8 mouse cellular contexts compared by ENCODE assay signal in genomic region chr19:29520996-29521560, GRCm38 (mm10). TPM values are rescaled to one million over a fixed set of nuclear protein-coding genes. Genes with fewer than 3 reads are reported as not detected.
DNase-seq lines count a peak whose midpoint lies in the region; ATAC-seq and TF ChIP-seq lines count a peak whose summit lies in the region.

No protein-coding gene starts in this region.

- H3K4me1 ChIP-seq in ES-Bruce4 (ENCODE audit: control insufficient read depth, insufficient read depth, low read length), result peaks cover 2% of the 10 kb centered on the region
- H3K4me1 ChIP-seq in liver, embryonic 15.5 days (replicated peaks), result peaks cover 37% of the 10 kb centered on the region

- TF ChIP-seq POLR2A in ES-Bruce4 (IDR thresholded peaks at IDR 0.05; ENCODE audit: insufficient read depth, low read length), result no peak

- 0 out of 2 replicates have a peak, but pooled peaks cover 6% of the 10 kb centered on the region for H3K36me3 ChIP-seq in ES-Bruce4 (ENCODE audit: control insufficient read depth, insufficient read depth, low read length, poor library complexity, severe bottlenecking)
- H3K36me3 ChIP-seq in liver, embryonic 15.5 days (replicated peaks), result no peaks in the 10 kb centered on the region; the same call in 1 of the 2 replicates

- H3K4me3 ChIP-seq in ES-Bruce4 (ENCODE audit: low read depth, low read length), result peak overlapping the region; percentile 33; the same call in 1 of the 2 replicates
- peak overlapping the region; percentile 96 for H3K4me3 ChIP-seq in liver, embryonic 15.5 days (replicated peaks)

- 39% methylated on average over 10 of the region's 10 CpGs for WGBS in liver, embryonic 15.5 days (ENCODE audit: insufficient replicate concordance)

- ATAC-seq in granulocyte monocyte progenitor cell, adult 5-6 weeks (replicated peaks; ENCODE audit: poor library complexity, severe bottlenecking), result peak; percentile 47
- ATAC-seq in liver, embryonic 15.5 days (ENCODE audit: insufficient read depth), result no peak

- TF ChIP-seq CTCF in ES-Bruce4 (IDR thresholded peaks at IDR 0.05; ENCODE audit: low read depth, low read length), result no peak

- peak; percentile 83 for DNase-seq in heart, adult 11 months
- DNase-seq in heart, adult 18-20 months, result no peak
- no peak for DNase-seq in layer of hippocampus, adult 9-11 months
- no peak for DNase-seq in gastrocnemius, adult 8-10 months (ENCODE audit: low spot score in 2 of 2)
- no peak for DNase-seq in urinary bladder, postnatal 36 days (ENCODE audit: low spot score in 2 of 2)

- no peak for TF ChIP-seq EP300 in ES-Bruce4 (IDR thresholded peaks at IDR 0.05; ENCODE audit: insufficient read depth, low read depth, low read length)

- no peaks in the 10 kb centered on the region for H3K27me3 ChIP-seq in ES-Bruce4 (ENCODE audit: control insufficient read depth, insufficient read depth, low read length, poor library complexity, severe bottlenecking)
- H3K27me3 ChIP-seq in liver, embryonic 15.5 days, result no peaks in the 10 kb centered on the region

- H3K9ac ChIP-seq in ES-Bruce4 (ENCODE audit: low read depth, poor library complexity, severe bottlenecking), result peak overlapping the region; percentile 95
- H3K9ac ChIP-seq in liver, embryonic 15.5 days, result peak overlapping the region; percentile 94; the same call in 1 of the 2 replicates

- H3K27ac ChIP-seq in ES-Bruce4 (ENCODE audit: insufficient read depth, low read length), result peak overlapping the region; percentile 71
- peak overlapping the region; percentile 91; the same call in 1 of the 2 replicates for H3K27ac ChIP-seq in liver, embryonic 15.5 days (replicated peaks)

- no peaks in the 10 kb centered on the region for H3K9me3 ChIP-seq in ES-Bruce4 (replicated peaks; ENCODE audit: control insufficient read depth, insufficient read depth, low read length, poor library complexity, severe bottlenecking)
- no peaks in the 10 kb centered on the region for H3K9me3 ChIP-seq in liver, embryonic 15.5 days (replicated peaks)

- peak overlapping the region; percentile 94 for H3K4me2 ChIP-seq in liver, embryonic 15.5 days

RNA-seq across cellular contexts. Expression of gene Ric1, which starts 1.0 kb away (rescaled TPM):
- 10 to 100 TPM; 17.5 to 17.9 TPM for total RNA-seq in heart, adult 18-20 months (2021)
- polyA plus RNA-seq in ES-Bruce4 (2011; ENCODE audit: insufficient read depth, insufficient read length, low read depth, missing spikeins), result 49.7 and 50.2 TPM in 2 replicates
- total RNA-seq in granulocyte monocyte progenitor cell, adult 5-6 weeks (2014; fragmentation: Nextera tagmentation), result 22.4 and 24.1 TPM in 2 replicates
- 17.5 and 18.9 TPM in 2 replicates for total RNA-seq in granulocyte monocyte progenitor cell, adult 5-6 weeks (2017)
- 2.7 TPM in 2 replicates for polyA plus RNA-seq in liver, embryonic 15.5 days (2015; fragmentation: Nextera tagmentation; extraction: Ambion mirVana)
- 10 to 100 TPM; 25.3 to 31.7 (median 29.7) TPM for total RNA-seq in gastrocnemius, adult 8-10 months (2022)
